Mouse (Mus musculus) liver, embryonic 12.5 days (tissue): Measurements from ENCODE around the gene Wnt8b. TPM values are rescaled to one million over a fixed set of nuclear protein-coding genes. Genes with fewer than 3 reads are reported as not detected.

Experiments
- ATAC-seq: fragments of 200-750 bp; cut with Nextera tagmentation; 2 replicates; pipeline ENCODE4 v1.8.0; 2017; ENCODE audit warnings: moderate number of reproducible peaks, mild to moderate bottlenecking, moderate library complexity
- H3K27ac ChIP-seq: fragments of 300-500 bp; sonication (generic); 2 replicates; pipeline ENCODE4 v1.5.1; 2016; ENCODE audit warnings: mild to moderate bottlenecking
- H3K27me3 ChIP-seq: fragments of 300-500 bp; sonication (generic); replicated peaks from 2 replicates; pipeline ENCODE4 v1.6.1; 2016; ENCODE audit warnings: mild to moderate bottlenecking, moderate library complexity
- H3K36me3 ChIP-seq: fragments of 300-500 bp; sonication (generic); 2 replicates; pipeline ENCODE4 v1.6.1; 2016; ENCODE audit warnings: mild to moderate bottlenecking, moderate library complexity
- H3K4me1 ChIP-seq: fragments of 300-500 bp; sonication (generic); 2 replicates; pipeline ENCODE4 v1.6.1; 2016
- H3K4me2 ChIP-seq: fragments of 300-500 bp; sonication (generic); 2 replicates; pipeline ENCODE4 v1.6.1; 2016; ENCODE audit warnings: mild to moderate bottlenecking, moderate library complexity
- H3K4me3 ChIP-seq: fragments of 300-500 bp; sonication (generic); 2 replicates; pipeline ENCODE4 v1.5.1; 2016; ENCODE audit warnings: mild to moderate bottlenecking, moderate library complexity
- H3K9ac ChIP-seq: fragments of 300-500 bp; sonication (generic); 2 replicates; pipeline ENCODE4 v1.6.1; 2016; ENCODE audit warnings: mild to moderate bottlenecking, moderate library complexity
- H3K9me3 ChIP-seq: fragments of 300-500 bp; sonication (generic); replicated peaks from 2 replicates; pipeline ENCODE4 v1.6.1; 2016; ENCODE audit warnings: mild to moderate bottlenecking, moderate library complexity
- WGBS: fragments of 180-500 bp; shearing (Covaris S2); methylation state at CpG from one replicate; pipeline ENCODE4 v1.1.7; 2016; ENCODE audit not compliant: insufficient replicate concordance; 5-methylcytosine and 5-hydroxymethylcytosine counted together
- polyA plus RNA-seq: library from polyadenylated mRNA; unstranded; fragments of >200 nt; fragmentation: Nextera tagmentation; extraction: Ambion mirVana; gene quantifications from 2 replicates; pipeline ENCODE4 v1.2.1, GENCODE M21; 2016

Gene Wnt8b
- polyA plus RNA-seq, 1 experiment from 2014 or later = not detected

- Histone ChIP-seq H3K4me3 (no peak overlapping the region), H3K36me3 (no peaks in the 10 kb centered on the region), H3K9me3 (no peaks in the 10 kb centered on the region), H3K27ac (no peak overlapping the region), H3K27me3 (peaks cover 19% of the 10 kb centered on the region; the same call in 1 of the 2 replicates), H3K9ac (no peak overlapping the region), H3K4me1 (no peaks in the 10 kb centered on the region), H3K4me2 (no peak overlapping the region)
- WGBS = 74% methylated on average over 6 of the region's 6 CpGs
- no peak for ATAC-seq
Observed at GRCm38 (mm10) chr19:44475268-44475667, 18.0 kb upstream of the Wnt8b start.

- H3K9ac ChIP-seq = no peak overlapping the region
- WGBS = 22% methylated on average over 3 of the region's 3 CpGs
- H3K9me3 ChIP-seq = no peaks in the 10 kb centered on the region
- peaks cover 19% of the 10 kb centered on the region; the same call in 1 of the 2 replicates for H3K27me3 ChIP-seq
- H3K4me1 ChIP-seq = no peaks in the 10 kb centered on the region
- H3K4me3 ChIP-seq = no peak overlapping the region
- no peak overlapping the region for H3K27ac ChIP-seq
- no peaks in the 10 kb centered on the region for H3K36me3 ChIP-seq
- no peak overlapping the region for H3K4me2 ChIP-seq
- no peak for ATAC-seq
Observed at GRCm38 (mm10) chr19:44476541-44476940, 16.7 kb upstream of the Wnt8b start.

GRCm38 (mm10) chr19:44487266-44487665 lies 6.0 kb upstream of the Wnt8b start:
- H3K4me3 ChIP-seq = no peak overlapping the region
- H3K4me1 ChIP-seq = no peaks in the 10 kb centered on the region
- H3K4me2 ChIP-seq = no peak overlapping the region
- 10% methylated on average over 8 of the region's 8 CpGs for WGBS
- H3K9ac ChIP-seq = no peak overlapping the region
- no peaks in the 10 kb centered on the region for H3K9me3 ChIP-seq
- H3K27me3 ChIP-seq = peaks cover 18% of the 10 kb centered on the region
- peak; percentile 63 for ATAC-seq
- no peak overlapping the region for H3K27ac ChIP-seq
- no peaks in the 10 kb centered on the region for H3K36me3 ChIP-seq

GRCm38 (mm10) chr19:44496511-44496910 lies 3.2 kb downstream of the Wnt8b start:
- Histone ChIP-seq H3K36me3 (no peaks in the 10 kb centered on the region), H3K9me3 (no peaks in the 10 kb centered on the region), H3K4me3 (no peak overlapping the region), H3K4me2 (no peak overlapping the region), H3K27ac (no peak overlapping the region), H3K4me1 (0 out of 2 replicates have a peak, but pooled peaks cover 4% of the 10 kb centered on the region), H3K27me3 (peaks cover 87% of the 10 kb centered on the region), H3K9ac (no peak overlapping the region)
- no peak for ATAC-seq
- WGBS = 11% methylated on average over 8 of the region's 8 CpGs

GRCm38 (mm10) chr19:44496941-44497340 lies 3.7 kb downstream of the Wnt8b start:
- no peak overlapping the region for H3K9ac ChIP-seq
- no peaks in the 10 kb centered on the region for H3K36me3 ChIP-seq
- WGBS = 61% methylated on average over 10 of the region's 10 CpGs
- 0 out of 2 replicates have a peak, but pooled peaks cover 4% of the 10 kb centered on the region for H3K4me1 ChIP-seq
- no peak for ATAC-seq
- H3K4me3 ChIP-seq = no peak overlapping the region
- no peak overlapping the region for H3K27ac ChIP-seq
- no peaks in the 10 kb centered on the region for H3K9me3 ChIP-seq
- H3K27me3 ChIP-seq = peaks cover 88% of the 10 kb centered on the region
- H3K4me2 ChIP-seq = no peak overlapping the region

GRCm38 (mm10) chr19:44498936-44499335 lies 5.7 kb downstream of the Wnt8b start:
- no peaks in the 10 kb centered on the region for H3K36me3 ChIP-seq
- no peak overlapping the region for H3K9ac ChIP-seq
- H3K4me2 ChIP-seq = no peak overlapping the region
- ATAC-seq = no peak
- H3K9me3 ChIP-seq = no peaks in the 10 kb centered on the region
- H3K4me3 ChIP-seq = no peak overlapping the region
- H3K27me3 ChIP-seq = peaks cover 84% of the 10 kb centered on the region
- H3K27ac ChIP-seq = no peak overlapping the region
- WGBS = 52% methylated on average over 6 of the region's 6 CpGs
- H3K4me1 ChIP-seq = 0 out of 2 replicates have a peak, but pooled peaks cover 4% of the 10 kb centered on the region

- no peak for ATAC-seq
- Histone ChIP-seq H3K9ac (no peak overlapping the region), H3K4me3 (no peak overlapping the region), H3K4me1 (0 out of 2 replicates have a peak, but pooled peaks cover 4% of the 10 kb centered on the region), H3K36me3 (no peaks in the 10 kb centered on the region), H3K27ac (no peak overlapping the region), H3K27me3 (peaks cover 81% of the 10 kb centered on the region), H3K4me2 (no peak overlapping the region), H3K9me3 (no peaks in the 10 kb centered on the region)
- 60% methylated on average over 5 of the region's 5 CpGs for WGBS
Observed at GRCm38 (mm10) chr19:44500240-44500639, 7.0 kb downstream of the Wnt8b start.

- Histone ChIP-seq H3K36me3 (no peaks in the 10 kb centered on the region), H3K27me3 (peaks cover 85% of the 10 kb centered on the region), H3K9ac (no peak overlapping the region), H3K9me3 (no peaks in the 10 kb centered on the region), H3K4me2 (no peak overlapping the region), H3K4me3 (no peak overlapping the region), H3K27ac (no peak overlapping the region), H3K4me1 (no peaks in the 10 kb centered on the region)
- 70% methylated on average over 6 of the region's 6 CpGs for WGBS
- ATAC-seq = no peak
Observed at GRCm38 (mm10) chr19:44501925-44502324, 8.7 kb downstream of the Wnt8b start.

- Histone ChIP-seq H3K27ac (no peak overlapping the region), H3K36me3 (no peaks in the 10 kb centered on the region), H3K4me3 (no peak overlapping the region), H3K9me3 (no peaks in the 10 kb centered on the region), H3K27me3 (peaks cover 85% of the 10 kb centered on the region), H3K4me2 (no peak overlapping the region), H3K9ac (no peak overlapping the region), H3K4me1 (no peaks in the 10 kb centered on the region)
- no peak for ATAC-seq
- 62% methylated on average over 4 of the region's 4 CpGs for whole genome bisulfite sequencing
Observed at GRCm38 (mm10) chr19:44502741-44503140, 9.5 kb downstream of the Wnt8b start.

- whole genome bisulfite sequencing = 4% methylated on average over 12 of the region's 12 CpGs
- H3K4me2 ChIP-seq = no peak overlapping the region
- no peaks in the 10 kb centered on the region for H3K9me3 ChIP-seq
- H3K27me3 ChIP-seq = peaks cover 93% of the 10 kb centered on the region
- H3K4me1 ChIP-seq = no peaks in the 10 kb centered on the region
- no peaks in the 10 kb centered on the region for H3K36me3 ChIP-seq
- no peak overlapping the region for H3K4me3 ChIP-seq
- H3K27ac ChIP-seq = no peak overlapping the region
- no peak for ATAC-seq
- no peak overlapping the region for H3K9ac ChIP-seq
Observed at GRCm38 (mm10) chr19:44510534-44511175, 17.4 kb downstream of the Wnt8b start.

GRCm38 (mm10) chr19:44511451-44512231 lies 18.4 kb downstream of the Wnt8b start:
- Histone ChIP-seq H3K9me3 (no peaks in the 10 kb centered on the region), H3K27me3 (peaks cover 94% of the 10 kb centered on the region), H3K36me3 (no peaks in the 10 kb centered on the region), H3K4me3 (peak overlapping the region; percentile 37), H3K9ac (no peak overlapping the region), H3K27ac (no peak overlapping the region), H3K4me2 (peak overlapping the region; percentile 64), H3K4me1 (no peaks in the 10 kb centered on the region)
- no peak for ATAC-seq
- 1% methylated on average over 66 of the region's 66 CpGs for WGBS

GRCm38 (mm10) chr19:44512601-44513000 lies 19.3 kb downstream of the Wnt8b start:
- H3K4me2 ChIP-seq = no peak overlapping the region
- H3K27me3 ChIP-seq = peaks cover 94% of the 10 kb centered on the region
- H3K4me3 ChIP-seq = no peak overlapping the region
- no peaks in the 10 kb centered on the region for H3K9me3 ChIP-seq
- ATAC-seq = no peak
- H3K27ac ChIP-seq = no peak overlapping the region
- no peak overlapping the region for H3K9ac ChIP-seq
- H3K36me3 ChIP-seq = no peaks in the 10 kb centered on the region
- no peaks in the 10 kb centered on the region for H3K4me1 ChIP-seq
- 23% methylated on average over 5 of the region's 5 CpGs for WGBS
